10 mouse cellular contexts compared by ENCODE assay signal in the genomic region with DNA sequence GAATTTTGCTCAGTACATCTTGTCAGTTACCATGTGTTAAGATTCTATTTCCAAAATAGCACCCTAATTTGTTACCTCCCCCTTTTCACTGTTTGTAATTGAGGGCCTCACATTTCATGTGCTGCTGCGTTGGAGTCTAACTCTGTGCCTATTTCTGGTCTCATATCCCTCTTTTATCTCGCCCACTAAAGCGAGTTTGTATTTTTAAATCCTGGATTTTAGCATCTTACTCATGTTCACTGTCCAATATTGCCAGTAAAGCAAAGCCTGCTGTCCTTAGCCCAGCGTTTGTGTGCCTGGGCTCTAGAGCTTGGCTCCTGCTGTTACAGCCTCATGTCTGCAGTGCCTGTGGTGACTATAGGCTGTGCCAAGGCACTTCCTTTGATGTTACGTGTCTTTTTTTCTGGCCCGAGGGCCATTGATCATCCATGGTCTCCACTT.
DNase-seq lines count a peak whose midpoint lies in the region; ATAC-seq and TF ChIP-seq lines count a peak whose summit lies in the region.
"Had no signal": no experiment of that assay in that cellular context is flagged by ENCODE, and none has a peak within 500 bp of the region (broad histone marks: within the 10 kb centered on the region; RNA-seq: fewer than 3 reads in every experiment).

No protein-coding gene starts in this region.

- no peak for TF ChIP-seq POLR2A in cortical plate, adult 2 months (IDR thresholded peaks at IDR 0.05; ENCODE audit: extremely low read depth, insufficient read depth, low read length)

- H3K9me3 ChIP-seq in midbrain, embryonic 14.5 days (ENCODE audit: control insufficient read depth, low read length) = no peaks in the 10 kb centered on the region
- H3K9me3 ChIP-seq in midbrain, embryonic 10.5 days (replicated peaks) = no peaks in the 10 kb centered on the region

- H3K27me3 ChIP-seq in midbrain, embryonic 14.5 days (ENCODE audit: control insufficient read depth, insufficient read depth, low read length) = no peaks in the 10 kb centered on the region
- no peaks in the 10 kb centered on the region for H3K27me3 ChIP-seq in midbrain, embryonic 10.5 days (ENCODE audit: low read depth, poor library complexity, severe bottlenecking)

- no peaks in the 10 kb centered on the region for H3K4me1 ChIP-seq in midbrain, embryonic 14.5 days (ENCODE audit: control insufficient read depth, insufficient read depth, low read length)
- H3K4me1 ChIP-seq in midbrain, embryonic 10.5 days = peaks cover 11% of the 10 kb centered on the region
- peaks cover 19% of the 10 kb centered on the region for H3K4me1 ChIP-seq in cortical plate, adult 2 months (ENCODE audit: control insufficient read depth, insufficient read depth, low read length)

- ATAC-seq in midbrain, embryonic 14.5 days (ENCODE audit: low FRiP score, low TSS enrichment) = no peak

- peak; percentile 70 to 73 for DNase-seq in frontal cortex, adult 2 months (ENCODE audit: extremely low spot score in 1 of 2, low spot score in 1 of 2)
- DNase-seq in frontal cortex, postnatal 10 days (ENCODE audit: low spot score in 2 of 2) = no peak
- peak; percentile 14 for DNase-seq in midbrain, embryonic 14.5 days
- DNase-seq in midbrain, embryonic 10.5 days (ENCODE audit: low spot score) = no peak
- peak; percentile 25 for DNase-seq in right cerebral cortex, postnatal 25 days
- no peak for DNase-seq in thymus, postnatal 14 days
- DNase-seq: heart, adult 11 months; kidney, postnatal 14 days had no signal

- H3K36me3 ChIP-seq in midbrain, embryonic 14.5 days (ENCODE audit: control insufficient read depth, insufficient read depth, low read length) = no peaks in the 10 kb centered on the region
- H3K36me3 ChIP-seq in midbrain, embryonic 10.5 days = no peaks in the 10 kb centered on the region

- no peak for TF ChIP-seq CTCF in cortical plate, adult 2 months (IDR thresholded peaks at IDR 0.05; ENCODE audit: extremely low read depth, insufficient read depth, low read length)

- H3K4me3 ChIP-seq in midbrain, embryonic 14.5 days (replicated peaks; ENCODE audit: low read depth, low read length) = no peak overlapping the region
- H3K4me3 ChIP-seq in midbrain, embryonic 10.5 days = no peak overlapping the region
- no peak overlapping the region for H3K4me3 ChIP-seq in cortical plate, adult 2 months (ENCODE audit: insufficient read depth, low read length)
- H3K4me3 ChIP-seq: myocyte had no signal

- 73% methylated on average over 6 of the region's 6 CpGs for WGBS in midbrain, embryonic 14.5 days
- WGBS in midbrain, embryonic 10.5 days = 83% methylated on average over 6 of the region's 6 CpGs

- no peak overlapping the region for H3K9ac ChIP-seq in midbrain, embryonic 14.5 days (replicated peaks; ENCODE audit: low read length)

- H3K4me2 ChIP-seq in midbrain, embryonic 14.5 days (ENCODE audit: low read length) = no peak overlapping the region

- no peak overlapping the region for H3K27ac ChIP-seq in midbrain, embryonic 14.5 days (replicated peaks; ENCODE audit: low read depth, low read length)
- no peak overlapping the region for H3K27ac ChIP-seq in midbrain, embryonic 10.5 days (replicated peaks)
- H3K27ac ChIP-seq in cortical plate, adult 2 months (ENCODE audit: insufficient read depth, low read length) = 0 out of 2 replicates have a peak overlapping the region, but pooled peaks have one; percentile 38

Comparison
In these comparisons a context has a peak if more than half of its experiments do, and no peak if none do; other contexts are left out.
1. DNase-seq: peak in frontal cortex, adult 2 months (2 of 2), midbrain, embryonic 14.5 days (single experiment) and right cerebral cortex, postnatal 25 days (single experiment); none in frontal cortex, postnatal 10 days (0 of 2), midbrain, embryonic 10.5 days (single experiment) and thymus, postnatal 14 days (single experiment).